Mouse (Mus musculus): ENCODE measurements around the gene Stpg3.
A peak's percentile ranks its signal among the peaks of the same experiment; 100 is the strongest.

The Stpg3 gene

DNA sequence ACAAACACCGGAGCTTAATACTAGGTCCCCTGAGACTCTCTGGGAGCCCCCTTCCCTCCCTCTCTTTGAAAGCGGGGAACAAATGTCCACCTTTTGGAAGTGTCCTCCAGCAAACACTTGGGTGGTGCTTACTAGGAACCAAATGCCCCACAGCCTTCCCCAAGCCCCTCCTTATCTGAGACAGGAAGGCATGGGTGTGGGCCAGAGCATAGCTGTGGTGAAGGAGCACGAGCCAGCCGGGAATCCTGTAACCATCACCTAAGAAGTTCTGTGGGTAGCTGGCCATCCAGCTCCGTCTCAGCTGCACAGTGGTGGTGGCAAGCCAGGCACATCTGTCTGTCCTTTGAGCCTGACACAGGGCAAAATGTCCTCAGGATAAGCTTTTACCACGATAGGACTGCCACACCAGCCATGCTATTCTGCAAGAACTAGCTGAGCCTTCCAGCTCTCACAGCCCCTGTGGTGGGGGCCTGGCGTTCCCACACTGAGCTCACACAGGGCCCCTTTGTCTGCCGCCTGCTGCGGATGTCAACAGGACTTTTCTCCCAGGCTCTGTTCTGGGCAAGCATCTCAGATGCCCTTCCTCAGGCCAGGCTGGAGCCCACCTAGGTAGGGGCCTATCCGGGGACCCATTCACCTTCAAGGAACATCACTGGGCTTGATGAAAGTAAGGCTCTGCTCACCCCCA lies 36.0 kb downstream of the Stpg3 start:
- peak; percentile 39 for DNase-seq (ENCODE audit: low spot score)

- peak; percentile 73 for DNase-seq (ENCODE audit: low spot score)
These were observed 36.8 kb downstream of the Stpg3 start for GRCm38 (mm10) chr2:25177685-25178084.

DNA sequence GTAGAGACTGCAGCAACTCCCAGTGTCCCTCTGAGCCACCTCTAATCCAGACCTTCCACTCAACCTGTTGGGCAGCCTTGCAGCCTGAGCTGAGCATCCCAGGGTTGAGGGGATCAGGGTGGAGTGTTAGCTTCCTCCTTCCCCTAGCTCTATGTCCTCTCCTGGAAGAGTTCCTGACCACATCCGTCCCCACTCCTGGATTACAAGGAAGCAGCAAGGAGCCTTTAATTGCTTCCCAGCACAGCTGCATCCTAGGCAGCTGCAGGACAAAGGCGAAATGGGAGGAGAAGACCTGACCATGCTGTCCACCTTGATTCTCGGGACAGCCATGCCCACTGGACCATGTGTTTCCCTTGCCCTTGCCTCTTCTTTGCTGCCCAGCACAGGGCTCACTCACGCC lies 37.4 kb downstream of the Stpg3 start:
- peak; percentile 37 for DNase-seq (ENCODE audit: low spot score)

DNA sequence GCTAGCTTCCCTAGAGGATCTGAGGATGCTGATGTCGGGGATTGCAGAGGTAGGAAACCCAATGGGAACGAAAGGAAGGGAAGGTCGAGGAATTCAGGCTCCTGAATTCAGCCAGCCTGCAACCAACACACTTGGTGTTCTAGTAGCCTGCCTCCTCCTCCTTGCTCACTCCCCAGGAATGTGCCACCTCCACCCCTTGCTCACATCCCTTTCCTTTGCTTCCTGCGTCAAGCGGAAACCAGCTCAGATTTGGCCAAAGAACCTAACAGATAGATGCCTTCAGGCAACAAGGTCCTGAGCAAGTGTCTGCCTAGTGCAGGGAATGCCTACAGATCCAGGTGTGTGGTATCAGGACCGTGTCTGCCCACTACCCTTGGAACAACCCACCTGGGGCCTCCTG lies 37.9 kb downstream of the Stpg3 start:
- DNase-seq (ENCODE audit: low spot score): no peak

- no peak for DNase-seq (ENCODE audit: low spot score)
These were observed 38.8 kb downstream of the Stpg3 start for GRCm38 (mm10) chr2:25175690-25176078.

GRCm38 (mm10) chr2:25174866-25175689 lies 39.4 kb downstream of the Stpg3 start:
- peak; percentile 35 for DNase-seq (ENCODE audit: low spot score)

- DNase-seq (ENCODE audit: low spot score): no peak
These were observed 40.6 kb downstream of the Stpg3 start for GRCm38 (mm10) chr2:25173821-25174220.

DNA sequence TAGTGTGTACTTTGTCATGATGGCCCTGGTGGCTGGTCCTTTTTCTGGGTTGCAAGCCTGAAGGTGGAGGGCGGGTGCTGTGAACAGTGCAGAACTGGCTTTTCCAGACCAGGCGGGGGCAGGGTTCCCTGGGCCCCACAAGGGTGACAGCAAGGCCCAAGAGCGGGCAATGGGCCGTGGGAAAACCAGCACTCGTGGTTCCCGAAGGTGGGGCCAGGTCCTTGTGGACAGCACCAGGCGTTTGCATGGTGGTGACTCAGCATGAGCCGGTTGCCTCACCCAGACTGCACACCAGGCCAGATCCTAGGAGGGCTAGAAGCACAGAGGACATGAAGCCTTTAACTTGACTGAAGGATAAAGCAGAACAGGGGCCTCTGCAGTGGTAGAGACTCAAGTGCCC lies 41.8 kb downstream of the Stpg3 start:
- DNase-seq (ENCODE audit: low spot score): peak; percentile 47

DNA sequence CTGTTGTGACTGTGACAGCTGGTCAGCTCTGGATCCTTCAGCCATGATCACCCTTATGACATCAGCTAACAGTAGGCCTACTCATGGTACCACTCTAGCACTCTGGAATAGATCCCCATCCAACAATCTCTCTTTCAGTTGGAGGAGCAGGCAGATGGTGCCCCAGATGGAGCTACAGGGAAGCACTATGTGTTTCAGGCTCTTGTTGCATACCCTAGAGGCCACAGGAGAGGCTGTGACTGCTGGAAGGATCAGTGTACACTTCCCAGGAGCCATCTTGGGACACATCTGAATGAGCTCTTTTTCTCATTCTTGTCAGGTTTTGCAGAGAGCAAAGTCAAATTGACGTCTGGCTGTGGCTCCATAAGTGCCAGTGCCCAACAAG lies 42.7 kb downstream of the Stpg3 start:
- DNase-seq (ENCODE audit: low spot score): no peak

DNA sequence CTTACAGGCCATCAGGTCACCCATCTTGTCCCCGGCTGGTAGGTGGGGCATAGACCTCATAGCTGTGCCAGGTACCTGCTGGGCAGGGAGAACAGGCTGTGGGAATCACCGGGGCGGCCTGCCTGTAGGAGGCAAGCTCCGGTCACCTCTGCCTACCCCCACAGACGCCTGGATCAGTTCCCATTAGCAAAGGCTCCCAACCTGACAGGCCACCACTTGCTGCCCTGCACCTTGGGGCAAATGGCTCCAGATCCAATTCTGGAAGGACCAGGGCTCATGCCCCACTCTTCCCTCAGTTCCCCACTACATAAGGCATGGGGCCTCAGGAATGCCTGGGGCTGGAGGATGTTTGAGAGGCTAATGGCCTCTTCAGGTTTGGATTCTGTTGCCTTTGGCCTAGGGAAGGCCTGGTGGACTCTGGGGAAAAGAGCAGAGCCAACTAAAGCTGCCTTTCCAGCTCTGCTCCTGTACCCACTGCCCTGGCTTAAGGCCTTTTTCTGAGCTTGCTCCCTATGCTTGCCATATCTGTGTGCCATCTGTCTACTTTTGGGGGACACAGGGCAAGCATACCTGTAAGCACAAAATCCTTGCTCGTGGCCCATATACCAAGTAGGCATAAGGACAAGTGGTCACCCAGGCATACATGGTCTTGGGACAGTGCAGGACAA lies 43.2 kb downstream of the Stpg3 start:
- peak; percentile 46 for DNase-seq (ENCODE audit: low spot score)

- DNase-seq (ENCODE audit: low spot score): peak; percentile 36
These were observed 43.9 kb downstream of the Stpg3 start for GRCm38 (mm10) chr2:25170326-25171100.

DNA sequence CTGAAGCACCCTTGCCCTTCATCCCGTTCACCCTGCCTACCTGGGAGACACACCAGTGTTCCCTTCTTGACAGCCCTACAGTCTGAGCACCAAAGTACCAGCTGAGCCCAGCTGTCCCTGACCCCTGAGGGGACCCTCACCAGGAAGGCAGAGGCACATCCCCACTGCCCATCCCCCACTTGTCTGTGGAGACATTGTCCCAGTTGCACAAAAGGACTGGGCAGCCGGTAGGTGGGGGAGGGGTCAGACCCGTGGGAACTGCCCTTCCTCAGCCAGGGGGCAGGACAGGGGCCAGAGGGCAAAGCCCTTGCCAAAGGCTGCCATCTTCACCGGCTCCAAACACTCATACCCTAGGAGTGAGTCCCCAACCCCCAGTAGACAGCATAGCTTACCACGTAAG lies 44.7 kb downstream of the Stpg3 start:
- DNase-seq (ENCODE audit: low spot score): peak; percentile 62

GRCm38 (mm10) chr2:25168665-25168978 lies 45.8 kb downstream of the Stpg3 start:
- no peak for DNase-seq (ENCODE audit: low spot score)

- DNase-seq (ENCODE audit: low spot score): peak; percentile 85
These were observed 46.3 kb downstream of the Stpg3 start for GRCm38 (mm10) chr2:25167919-25168664.

DNA sequence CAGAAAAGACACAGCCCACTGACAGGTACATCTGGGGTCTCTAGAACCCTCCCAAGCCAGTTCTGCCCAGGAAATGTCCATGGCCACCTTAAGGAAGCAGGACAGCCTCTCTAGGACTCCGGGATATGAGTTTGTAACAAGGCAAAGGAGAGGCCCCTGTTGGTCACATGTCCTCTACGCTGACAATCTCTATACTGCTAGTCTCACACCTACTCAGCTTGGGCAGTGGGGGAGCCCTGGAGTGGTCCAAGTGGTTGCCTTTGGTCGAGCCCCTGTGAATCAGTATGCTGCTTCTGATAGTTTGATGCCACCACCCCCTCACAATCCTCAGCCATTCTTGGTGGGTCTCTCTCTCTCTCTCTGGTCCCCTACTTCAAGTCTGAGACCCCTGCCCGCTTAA lies 47.0 kb downstream of the Stpg3 start:
- DNase-seq (ENCODE audit: low spot score): no peak
